Mouse (Mus musculus) ZHBTc4 (cell line): Measurements from ENCODE around the gene Krt23.

Experiments
- DNase-seq: peaks from one replicate; pipeline ENCODE4 v3.0.0-alpha.2; 2011; ENCODE audit warnings: low read depth, low spot score

Krt23 gene

DNA sequence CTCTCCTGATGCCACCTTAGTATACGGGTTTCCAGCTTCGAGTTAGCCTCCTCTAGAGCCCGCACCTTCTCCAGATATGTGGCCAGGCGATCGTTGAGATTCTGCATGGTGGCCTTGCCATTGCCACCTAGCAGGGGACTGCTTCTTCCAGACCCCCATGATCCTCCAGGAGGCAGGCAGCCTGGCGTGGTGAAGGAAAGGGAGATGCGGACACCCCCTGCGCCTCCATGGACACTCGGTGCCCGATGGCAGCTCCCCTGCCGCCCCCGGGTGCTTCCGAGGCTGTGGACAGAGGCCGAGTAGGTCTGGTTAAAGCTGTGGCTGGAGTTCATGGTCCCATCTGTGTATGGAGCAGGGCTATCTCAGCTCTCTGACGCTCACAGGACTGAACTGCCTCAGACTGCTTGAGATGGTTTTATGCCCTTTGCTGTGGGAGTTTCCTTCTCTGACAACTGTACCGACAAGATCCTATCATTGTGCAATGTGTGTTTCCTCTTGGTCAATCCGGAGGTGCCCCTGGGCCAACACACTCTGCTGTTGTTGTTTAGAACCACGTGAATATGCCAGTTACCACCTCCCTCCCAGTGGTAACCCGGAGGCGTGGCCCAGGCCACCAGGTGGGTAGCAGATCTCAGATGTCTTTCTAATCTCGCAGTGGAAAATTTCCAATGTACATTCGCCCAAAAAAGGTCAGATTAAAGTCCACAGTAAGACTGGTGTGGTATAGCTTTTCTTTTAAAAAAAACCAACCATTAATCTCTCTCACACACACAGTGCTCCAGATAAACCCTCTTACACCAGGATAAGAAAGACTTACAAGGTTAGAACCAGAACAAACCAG is at the start of gene Krt23:
Gene Krt23 (minus strand): TSS at position 405 of the 841 bp plus-strand sequence.
- DNase-seq: peak; percentile 30

DNA sequence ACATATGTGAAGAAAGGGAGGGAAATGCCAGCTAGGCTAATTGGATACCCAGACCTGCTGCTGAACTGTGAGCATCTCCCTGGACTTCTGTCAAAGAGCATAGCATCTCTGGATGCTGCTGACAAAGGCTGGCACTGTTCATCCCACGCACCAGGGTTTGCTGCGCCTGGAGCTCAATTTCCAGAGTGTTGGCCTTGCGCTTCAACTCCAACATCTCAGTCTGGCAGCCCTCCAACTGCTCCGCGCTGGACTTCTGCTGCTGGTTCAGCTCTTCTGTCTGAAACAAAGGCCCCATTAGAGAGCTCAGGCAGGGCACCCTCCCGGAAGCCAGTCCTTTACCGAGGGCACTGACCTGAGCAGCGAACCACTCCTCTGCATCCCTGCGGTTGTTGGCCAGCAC is 46.8 kb upstream of the Krt23 start:
- DNase-seq: no peak

DNA sequence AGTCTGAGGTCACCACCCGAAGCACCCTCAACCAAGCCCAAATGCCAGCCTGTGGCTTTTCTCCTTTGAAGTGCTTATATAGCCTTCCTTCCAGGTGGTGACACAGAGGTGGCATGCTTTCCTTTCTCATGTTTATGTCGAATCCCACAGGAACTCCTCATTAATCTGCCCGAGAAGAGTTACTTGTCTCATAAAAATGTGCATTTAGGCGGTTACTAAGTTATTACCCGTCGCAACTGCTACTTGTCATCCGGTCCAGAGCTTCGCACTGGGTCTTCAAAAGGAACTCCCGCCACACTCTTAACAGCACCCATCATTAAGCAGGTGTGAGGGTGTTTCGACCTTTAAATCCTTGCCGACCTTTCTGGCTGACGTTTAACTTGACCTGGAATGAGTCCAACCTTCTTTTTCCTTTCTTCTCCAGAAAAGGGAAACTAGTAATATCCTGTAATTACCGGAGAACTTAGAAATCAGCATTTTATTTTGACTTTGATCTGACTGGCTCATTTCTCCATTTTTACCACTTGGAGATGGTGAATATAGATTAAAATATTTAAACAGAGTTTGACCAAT is 28.4 kb upstream of the Krt23 start, which contains the start of gene Krt39:
Gene Krt39 (minus strand): TSS at position 51 of the 573 bp plus-strand sequence.
- DNase-seq: no peak

DNA sequence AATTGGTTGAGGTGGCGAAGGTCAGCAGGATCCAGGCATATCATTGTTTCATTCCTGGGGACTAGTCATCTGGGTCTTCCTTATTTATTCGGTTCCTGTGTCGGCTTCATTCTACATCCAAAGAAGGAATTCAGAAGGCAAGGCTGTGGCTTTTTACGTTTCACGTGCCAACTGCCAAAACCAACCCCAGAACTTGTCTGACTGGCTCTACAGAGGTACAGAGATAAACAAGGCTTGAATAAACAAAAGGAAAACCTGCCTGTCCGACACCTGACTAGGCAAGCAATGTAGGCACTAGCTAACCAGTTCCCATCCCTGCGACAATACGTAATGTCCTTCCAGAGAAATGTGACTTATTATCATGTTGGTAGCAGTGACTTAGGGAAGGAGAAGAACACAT is 21.2 kb upstream of the Krt23 start:
- no peak for DNase-seq

DNA sequence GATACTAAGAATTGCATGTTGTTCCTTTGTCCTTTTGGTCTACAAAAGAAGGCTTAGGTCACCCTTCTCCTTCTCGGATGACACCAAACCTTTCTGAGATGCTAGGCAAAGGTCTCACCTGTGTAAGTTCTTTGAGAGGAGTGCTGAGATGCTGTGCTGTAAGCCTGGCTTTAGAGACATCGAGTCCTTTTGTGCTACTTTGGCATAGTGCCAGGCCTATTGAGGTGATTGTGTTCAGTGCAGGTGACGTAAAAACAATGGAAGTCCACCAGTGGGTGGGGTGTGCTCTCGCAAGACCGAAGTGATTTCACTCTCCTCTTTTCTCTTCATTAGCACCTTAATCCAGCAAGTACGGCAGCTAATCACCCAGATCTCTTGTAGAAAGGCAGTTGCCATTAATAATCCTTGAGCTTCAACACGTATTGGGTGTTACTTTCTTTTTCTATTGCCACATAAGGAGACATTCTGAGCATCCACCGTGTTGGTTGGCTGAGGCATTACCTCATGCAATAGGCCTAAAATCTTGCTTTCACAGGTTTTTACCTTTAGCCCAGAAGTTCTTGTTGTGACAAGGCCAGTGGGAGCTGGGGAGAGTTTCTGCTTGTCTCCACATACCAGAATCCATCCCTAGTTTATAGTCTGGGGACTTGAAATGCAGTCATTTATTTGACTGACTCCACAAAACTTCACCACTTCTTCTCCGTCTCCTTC is 7.3 kb upstream of the Krt23 start:
- DNase-seq: peak; percentile 54

DNA sequence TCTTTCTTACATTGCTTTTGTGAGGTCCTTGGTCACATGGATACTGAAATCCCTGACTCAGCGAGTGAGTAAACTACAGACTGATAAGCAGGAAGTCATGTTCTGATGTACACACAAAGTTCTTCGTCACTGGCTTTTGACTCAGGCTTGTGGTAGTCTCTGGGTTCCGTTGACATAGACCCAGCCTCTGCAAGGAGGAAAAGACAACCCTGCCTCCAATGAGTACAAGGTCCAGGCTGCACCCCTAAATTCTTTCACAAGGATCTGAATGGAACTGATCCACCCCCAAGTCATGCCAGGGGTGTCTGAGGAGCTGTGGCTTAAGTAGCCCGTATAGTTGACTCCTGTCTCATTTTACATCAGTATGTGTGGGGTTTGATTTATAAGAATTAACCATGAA is 3.5 kb upstream of the Krt23 start:
- no peak for DNase-seq

DNA sequence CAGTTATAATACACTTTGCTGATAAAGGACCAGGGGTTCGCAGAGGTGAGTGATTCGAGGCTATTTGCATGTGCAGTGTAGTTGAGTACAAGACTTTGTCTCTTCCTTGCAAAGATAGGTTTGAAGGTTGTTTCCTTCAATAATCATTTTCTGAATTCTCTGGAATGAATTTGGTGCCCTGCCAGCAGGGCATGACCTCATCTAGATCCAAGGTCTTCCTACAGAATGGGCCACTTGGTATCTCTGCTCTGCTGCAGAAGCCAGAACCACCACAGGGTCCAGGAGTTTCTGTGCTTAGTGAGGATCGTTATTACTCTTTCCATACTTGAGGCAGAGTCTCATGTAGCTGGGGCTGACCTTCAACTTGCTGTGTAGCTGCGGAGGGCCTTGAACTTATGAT is 1.8 kb upstream of the Krt23 start:
- DNase-seq: no peak

DNA sequence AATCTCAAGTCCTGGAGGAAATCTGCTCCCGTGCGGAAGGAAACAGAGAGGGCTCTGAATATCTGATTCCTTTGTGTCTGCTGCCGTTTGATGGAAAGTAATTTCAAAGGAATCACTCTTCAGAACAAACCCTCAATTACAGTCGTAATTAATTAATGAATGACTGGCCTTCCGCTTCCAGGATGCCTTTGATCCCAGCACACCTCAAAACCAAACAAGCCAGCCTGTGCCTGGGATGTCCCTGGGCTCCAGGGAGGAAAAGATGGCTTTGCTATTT is 575 bp upstream of the Krt23 start:
- DNase-seq: peak; percentile 80

DNA sequence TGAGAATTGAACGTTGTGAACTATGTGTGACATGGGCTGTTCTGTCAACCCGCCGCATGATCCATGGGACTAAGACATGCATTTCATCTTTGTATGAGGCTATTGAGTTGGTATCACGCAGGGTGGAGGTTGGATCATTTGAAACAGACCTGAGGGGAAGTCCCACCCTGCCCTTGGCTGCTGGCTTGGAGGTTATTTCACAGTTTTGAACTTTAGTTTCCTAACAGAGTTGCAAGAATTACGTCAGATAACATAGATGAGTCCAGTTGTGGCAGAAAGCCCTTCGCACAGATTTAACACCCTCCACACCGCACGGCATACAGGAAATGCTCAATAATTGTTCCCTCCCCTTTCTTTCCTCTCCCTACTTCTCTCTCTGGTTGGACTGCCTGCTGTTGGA is 1.9 kb downstream of the Krt23 start:
- DNase-seq: no peak

DNA sequence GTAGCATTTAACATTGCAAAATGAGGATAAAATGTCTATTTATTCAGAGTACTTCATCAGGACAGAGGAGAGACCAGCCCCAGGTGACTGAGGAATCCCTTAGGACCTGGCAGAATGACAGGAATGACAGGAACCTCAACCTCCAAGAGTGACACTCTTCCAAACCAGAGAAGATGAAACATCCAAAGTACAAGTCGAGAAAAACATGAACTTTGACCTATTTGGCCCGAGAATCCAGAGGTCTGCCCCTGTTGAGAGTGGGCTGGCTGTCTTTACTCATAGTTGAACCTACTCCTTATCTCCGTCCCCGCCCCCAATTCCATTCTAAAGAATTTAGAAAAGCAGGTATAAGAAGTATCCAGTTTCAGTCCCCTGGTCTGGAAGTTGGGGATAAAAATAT is 2.3 kb downstream of the Krt23 start:
- DNase-seq: no peak

DNA sequence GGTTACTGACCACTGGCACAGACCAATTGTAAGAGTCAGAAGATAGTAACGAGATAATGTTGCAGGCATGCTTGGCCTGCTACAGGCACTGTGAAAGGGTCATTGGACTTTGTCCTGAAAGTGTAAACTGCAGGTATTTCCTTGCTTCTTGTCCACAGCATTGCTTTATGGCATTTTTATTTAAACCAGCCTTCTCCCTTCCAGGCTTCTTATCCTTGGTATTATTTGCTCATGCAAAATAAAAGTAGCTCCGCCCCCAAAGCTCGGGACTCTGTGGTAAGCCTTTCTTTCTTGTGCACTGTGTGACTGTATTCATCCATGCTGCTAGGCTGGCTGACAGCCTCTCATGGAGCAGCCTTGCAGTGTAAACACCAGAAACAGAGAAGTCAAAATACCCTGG is 3.7 kb downstream of the Krt23 start:
- no peak for DNase-seq

DNA sequence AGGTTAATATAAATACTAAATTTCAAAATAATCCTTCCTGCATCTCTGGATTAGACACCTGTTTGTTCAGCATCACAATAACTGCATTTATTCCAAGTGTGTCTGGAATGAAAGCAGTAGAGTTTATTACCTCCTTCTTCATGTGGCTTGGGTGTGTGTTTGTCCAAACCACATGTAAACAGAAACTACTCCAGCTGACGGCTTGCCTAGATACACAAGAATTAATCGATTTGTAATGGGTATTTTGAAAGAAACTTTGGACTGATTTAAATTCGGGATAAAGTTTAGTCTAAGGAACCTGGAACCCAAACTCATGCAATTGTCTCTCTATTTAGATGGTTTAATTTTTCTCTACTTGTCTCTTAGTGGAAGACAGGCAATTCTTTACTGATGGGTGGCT is 18.0 kb downstream of the Krt23 start:
- no peak for DNase-seq

DNA sequence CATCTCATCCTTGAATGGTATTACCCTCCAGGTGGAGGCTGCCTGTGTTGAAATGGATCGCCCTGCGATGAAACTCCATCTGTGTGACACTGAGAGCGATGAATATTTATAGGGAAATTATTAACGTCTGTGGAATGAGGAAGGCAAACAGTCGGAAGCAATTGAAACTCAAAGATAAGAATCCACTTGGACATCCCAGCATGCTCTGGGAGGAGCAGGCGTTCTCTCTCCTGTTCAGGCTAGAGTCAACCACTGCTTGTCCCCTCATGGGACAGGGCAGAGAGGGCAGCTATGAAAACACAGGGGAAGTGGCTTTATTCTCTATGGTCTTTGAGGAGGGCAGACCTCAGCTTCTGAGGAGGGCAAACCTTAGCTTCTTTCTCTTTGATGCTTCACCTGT is 19.5 kb downstream of the Krt23 start:
- no peak for DNase-seq

DNA sequence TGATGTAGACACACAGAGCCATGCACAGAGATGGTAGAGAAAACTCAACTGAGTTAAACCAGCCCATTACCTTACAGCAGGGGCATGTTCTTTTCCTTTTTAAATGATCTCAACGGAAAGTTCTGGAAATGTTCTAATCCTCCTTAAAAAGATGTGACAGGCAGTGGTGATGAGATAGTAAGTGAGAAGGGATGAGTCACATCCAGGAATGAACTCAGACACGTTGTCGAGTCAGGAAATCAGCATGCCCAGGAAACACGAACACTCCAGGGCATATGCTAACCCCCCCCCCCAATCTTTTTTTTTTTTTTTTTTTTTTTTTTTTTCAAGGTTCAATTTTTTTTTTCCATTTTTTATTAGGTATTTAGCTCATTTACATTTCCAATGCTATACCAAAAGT is 20.5 kb downstream of the Krt23 start:
- DNase-seq: no peak

DNA sequence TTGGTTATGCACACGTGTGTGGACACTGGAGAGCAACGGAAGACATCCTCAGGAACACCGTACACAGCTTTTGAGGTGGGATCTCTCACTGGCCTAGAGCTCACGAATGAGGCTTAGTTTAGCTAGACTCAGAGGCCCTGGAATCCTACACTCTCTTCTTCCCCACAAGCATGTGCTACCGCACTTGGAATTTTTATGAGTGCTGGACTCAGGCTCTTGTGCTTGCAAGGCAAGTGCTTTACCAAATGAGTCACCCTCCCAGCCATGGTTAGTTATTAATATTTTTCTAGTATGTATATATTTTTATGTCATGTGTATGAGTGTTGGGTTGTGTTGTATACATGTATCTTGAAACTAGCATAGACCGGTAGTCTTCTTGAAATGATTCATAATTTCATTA is 21.0 kb downstream of the Krt23 start:
- no peak for DNase-seq

DNA sequence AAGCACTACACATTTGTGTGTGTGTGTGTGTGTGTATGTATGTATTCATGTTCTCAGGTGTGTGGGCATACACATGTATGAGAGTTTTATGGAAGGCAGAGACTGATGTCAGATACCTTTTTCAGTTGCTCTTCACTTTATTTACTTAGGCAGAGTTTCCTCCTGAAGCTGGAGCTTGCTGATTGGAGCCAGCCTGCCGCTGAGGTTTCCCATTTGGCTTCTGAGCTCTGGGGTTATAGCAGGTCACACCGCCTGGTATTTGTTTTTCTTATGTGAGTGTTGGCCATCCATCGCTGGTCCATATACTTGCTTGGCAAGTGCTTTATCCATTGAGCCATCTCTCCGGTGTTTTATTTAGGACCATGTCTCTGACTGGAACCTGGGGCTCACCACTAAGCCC is 23.7 kb downstream of the Krt23 start:
- DNase-seq: no peak

DNA sequence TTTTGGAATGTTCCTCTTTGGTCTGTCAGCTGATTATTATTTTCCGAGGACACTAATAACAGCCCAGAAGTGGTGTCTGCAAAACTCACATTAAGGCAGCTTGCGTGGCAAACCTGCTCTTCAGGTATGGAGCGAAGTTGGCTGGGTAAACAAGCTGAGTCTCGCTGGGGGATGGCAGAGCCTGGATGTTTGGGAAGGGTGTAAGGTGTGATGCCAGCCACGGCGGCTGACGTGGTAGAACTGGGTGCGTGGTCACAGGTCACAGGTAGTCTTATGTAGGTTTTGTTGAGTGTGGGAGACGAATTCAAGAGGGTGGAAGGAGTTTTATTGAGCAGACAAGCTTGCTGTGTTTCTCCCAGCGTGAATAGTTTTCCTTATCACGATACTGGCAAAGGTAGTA is 24.4 kb downstream of the Krt23 start:
- DNase-seq: no peak

DNA sequence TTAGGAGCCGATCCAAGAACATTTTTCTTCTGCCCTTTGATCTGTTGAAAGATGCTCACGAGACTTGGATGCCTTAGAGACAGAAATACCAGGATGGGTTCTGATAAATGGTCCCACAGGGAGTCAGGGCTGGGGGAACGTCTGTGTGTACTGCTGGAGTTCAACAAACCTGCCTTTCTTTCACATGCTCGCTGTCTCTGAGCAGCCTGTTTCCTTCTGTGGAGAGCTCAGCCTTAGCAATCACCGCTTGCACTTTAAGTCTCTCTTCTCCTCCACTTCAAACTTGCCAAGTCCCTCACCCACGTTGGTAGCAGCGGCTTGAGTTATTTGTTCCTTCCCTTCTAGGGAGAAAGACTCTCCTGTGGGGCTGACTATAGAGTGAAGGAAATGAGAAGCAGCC is 26.6 kb downstream of the Krt23 start:
- no peak for DNase-seq

DNA sequence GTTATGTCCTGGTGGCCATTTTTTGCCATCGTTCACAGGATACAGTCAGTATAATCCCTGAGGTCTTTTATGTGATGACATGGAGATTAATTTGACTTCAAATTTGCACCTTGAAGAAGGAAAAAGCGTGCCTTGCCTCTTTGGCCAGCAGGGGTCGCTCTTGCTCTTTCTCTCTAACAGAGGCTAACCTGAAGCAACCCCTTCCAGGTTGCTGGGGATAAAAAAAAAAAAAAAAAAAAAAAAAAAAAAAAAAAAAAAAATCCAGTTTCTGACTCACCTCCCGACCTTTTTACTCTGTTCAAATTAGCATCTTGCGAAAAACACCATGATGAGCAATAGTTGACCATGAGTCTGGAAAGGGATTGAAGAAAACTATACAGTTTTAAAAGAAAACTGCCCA is 28.1 kb downstream of the Krt23 start:
- peak; percentile 81 for DNase-seq

DNA sequence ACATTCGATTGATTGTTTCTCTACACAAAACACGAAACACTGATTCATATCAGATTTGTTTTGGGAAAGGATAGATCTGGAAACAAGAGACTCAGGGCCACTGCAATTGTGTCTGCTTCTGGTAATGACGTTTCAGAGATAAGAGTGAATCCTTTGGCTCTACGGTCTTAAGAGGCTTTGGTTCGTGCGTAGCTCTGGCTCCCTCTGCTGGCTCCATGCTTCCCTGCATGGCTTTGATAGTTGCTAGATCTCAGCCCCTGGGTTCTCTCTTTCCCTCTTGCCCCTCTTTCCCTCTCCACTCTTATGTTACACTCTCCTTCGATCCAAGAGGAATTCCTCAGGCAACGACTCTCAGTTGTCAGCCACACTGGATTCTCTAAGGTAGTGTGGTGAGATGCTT is 29.8 kb downstream of the Krt23 start:
- peak; percentile 62 for DNase-seq

DNA sequence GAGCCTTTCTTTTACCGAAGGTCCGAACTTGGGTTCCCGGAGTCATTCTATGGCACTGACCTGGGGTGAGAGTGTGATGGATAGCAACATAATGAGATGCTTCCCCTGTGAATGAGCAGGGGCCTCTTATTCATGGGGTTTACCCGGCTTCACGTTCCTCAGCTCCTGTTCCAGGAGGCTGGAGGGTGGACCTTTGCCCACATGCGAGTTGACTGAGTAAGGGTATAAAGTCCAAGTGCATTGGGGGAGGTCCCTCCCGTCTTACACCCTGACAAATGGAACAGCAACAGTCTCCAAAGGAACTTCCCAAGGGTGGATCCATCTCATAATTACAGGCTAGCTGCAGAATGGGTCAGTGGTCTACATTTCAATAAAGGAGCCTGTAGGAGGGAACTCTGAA is 31.2 kb downstream of the Krt23 start:
- DNase-seq: no peak

DNA sequence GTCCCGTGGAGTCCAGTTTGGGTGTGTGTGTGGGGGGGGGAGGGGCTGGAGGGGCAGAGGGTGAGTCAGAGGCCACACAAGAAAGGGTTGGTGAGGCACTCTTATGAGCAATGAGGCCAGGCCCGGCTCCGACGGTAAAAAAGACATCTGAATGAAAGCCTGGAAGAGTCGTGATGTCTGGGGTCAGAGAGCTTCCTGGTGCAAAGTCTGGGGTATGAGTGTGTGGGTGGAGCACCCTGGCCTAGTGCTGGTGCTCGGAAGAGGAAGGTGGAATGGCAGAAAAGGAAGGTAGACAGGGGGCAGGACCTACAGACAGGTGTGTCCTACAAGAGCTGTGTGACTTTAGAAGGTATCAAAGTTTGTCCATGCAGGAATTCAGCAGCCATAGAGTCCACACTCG is 34.0 kb downstream of the Krt23 start:
- DNase-seq: no peak

DNA sequence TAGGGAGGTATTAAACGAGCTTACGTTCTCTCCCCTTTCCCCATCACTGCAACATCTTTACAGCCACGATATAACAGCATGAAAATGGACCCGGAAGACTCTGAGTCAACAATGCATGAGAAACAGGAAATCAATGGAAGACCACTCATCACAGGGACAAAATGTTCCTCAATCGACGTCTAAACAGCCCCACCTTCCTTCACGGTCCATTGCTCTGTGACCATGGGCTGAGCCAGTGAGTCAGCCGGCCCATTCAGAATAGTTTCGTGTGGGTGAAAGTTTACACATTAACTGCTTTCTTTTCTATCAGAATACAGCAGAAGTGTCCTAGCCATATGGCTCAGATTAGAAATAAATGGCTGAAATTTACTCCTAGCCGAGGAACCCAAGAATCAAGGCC is 38.2 kb downstream of the Krt23 start:
- no peak for DNase-seq
